Mouse (Mus musculus): ENCODE data around the gene Gorasp1. TPM values are rescaled to one million over a fixed set of nuclear protein-coding genes. Genes with fewer than 3 reads are reported as not detected.

Gorasp1 gene
- polyA plus RNA-seq (2012; ENCODE audit: insufficient read depth, insufficient read length, missing spikeins) = 8.9 and 9.0 TPM in 2 replicates

DNA sequence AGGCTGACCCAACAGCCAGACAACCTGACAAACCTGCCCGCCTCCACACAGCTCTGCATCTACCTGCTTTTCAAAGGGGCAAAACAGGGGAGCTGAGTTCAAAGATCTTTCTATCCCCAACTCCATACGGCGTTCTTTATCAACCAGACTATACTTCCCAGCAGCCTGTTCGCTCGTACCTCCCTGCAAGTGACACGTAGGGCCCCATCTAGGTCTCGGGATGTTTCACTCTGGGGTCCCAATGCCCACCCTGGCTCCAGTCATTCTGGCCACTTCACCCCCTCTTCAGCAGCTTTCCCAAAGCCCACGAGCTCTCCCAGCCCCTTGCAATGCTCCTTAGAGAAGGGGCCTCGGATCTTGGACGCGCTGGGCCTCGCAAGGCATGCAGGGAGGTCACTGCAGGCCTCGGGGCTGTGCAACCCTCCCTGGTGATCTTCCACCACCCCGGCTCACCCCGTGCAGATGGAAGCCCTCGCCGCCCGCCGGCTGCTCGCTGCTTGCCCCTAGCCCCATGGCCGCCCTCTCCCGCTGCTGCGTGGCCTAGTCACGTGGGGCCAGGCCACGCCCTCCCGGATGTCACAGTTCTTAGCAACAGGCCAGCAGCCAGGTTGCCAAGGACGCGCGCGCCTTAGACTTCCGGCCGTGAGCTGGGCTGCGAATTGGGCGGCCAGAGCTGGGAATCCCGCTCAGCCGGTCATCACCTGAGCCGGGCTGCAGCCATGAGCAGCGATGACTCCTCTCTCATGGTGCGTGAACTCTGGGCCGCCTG is at the start of gene Gorasp1, which contains the start of gene Ttc21a:
Gene Gorasp1, minus strand, starts transcription at position 561 of the 769 bp plus-strand sequence.
Gene Ttc21a, plus strand, starts transcription at position 602 of the 769 bp plus-strand sequence.
- H3K27ac ChIP-seq (ENCODE audit: insufficient read depth, low read depth, low read length) = peak within 1 kb of the TSS; percentile 54
- H3K4me3 ChIP-seq (ENCODE audit: insufficient read depth, low read length) = peak within 1 kb of the TSS; percentile 87
- TF ChIP-seq CTCF (IDR thresholded peaks at IDR 0.05; ENCODE audit: low read depth, low read length) (no peak), POLR2A (IDR thresholded peaks at IDR 0.05; ENCODE audit: borderline replicate concordance, low read depth, low read length) (peak; percentile 43; the same call in 1 of the 2 replicates)
- H3K4me1 ChIP-seq (ENCODE audit: control insufficient read depth, insufficient read depth, low read length) = peaks cover 22% of the 10 kb centered on the region

GRCm38 (mm10) chr9:119985881-119986574 is 48.7 kb upstream of the Gorasp1 start:
- Histone ChIP-seq H3K27ac (ENCODE audit: insufficient read depth, low read depth, low read length) (no peak overlapping the region), H3K4me3 (ENCODE audit: insufficient read depth, low read length) (no peak overlapping the region), H3K4me1 (ENCODE audit: control insufficient read depth, insufficient read depth, low read length) (peaks cover 6% of the 10 kb centered on the region; the same call in 1 of the 2 replicates)
- TF ChIP-seq CTCF (IDR thresholded peaks at IDR 0.05; ENCODE audit: low read depth, low read length) (no peak), POLR2A (IDR thresholded peaks at IDR 0.05; ENCODE audit: borderline replicate concordance, low read depth, low read length) (no peak)

DNA sequence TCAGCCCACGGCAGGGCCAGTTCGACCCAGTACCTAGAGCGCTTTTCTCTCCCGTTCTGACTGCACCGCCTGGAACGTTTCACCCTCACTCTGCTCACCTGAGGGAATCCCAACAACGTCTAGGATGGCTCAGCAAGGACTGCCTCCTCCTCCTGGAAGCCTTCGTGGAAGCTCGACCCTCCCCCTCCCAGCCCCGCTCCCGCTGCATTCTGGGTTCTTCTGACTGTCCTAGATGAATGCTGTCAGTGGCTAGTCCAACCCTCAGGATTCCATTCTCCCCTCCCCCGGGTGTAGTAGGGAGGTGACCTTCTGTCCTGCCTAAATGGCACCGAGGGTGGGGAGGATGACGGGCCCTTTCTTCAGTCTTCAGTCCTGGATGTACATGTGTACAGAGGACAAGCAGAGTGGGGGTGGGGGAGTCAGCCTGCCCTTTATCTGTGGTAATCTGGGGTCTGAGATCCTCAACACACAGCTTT is 47.2 kb upstream of the Gorasp1 start, which contains the start of gene Csrnp1:
Gene Csrnp1, minus strand, starts transcription at position 123 of the 476 bp plus-strand sequence.
- Histone ChIP-seq H3K4me1 (ENCODE audit: control insufficient read depth, insufficient read depth, low read length) (peaks cover 17% of the 10 kb centered on the region), H3K4me3 (ENCODE audit: insufficient read depth, low read length) (peak within 1 kb of the TSS; percentile 92), H3K27ac (ENCODE audit: insufficient read depth, low read depth, low read length) (0 out of 2 replicates have a peak within 1 kb of the TSS, but pooled peaks have one; percentile 11)
- TF ChIP-seq CTCF (IDR thresholded peaks at IDR 0.05; ENCODE audit: low read depth, low read length) (no peak), POLR2A (IDR thresholded peaks at IDR 0.05; ENCODE audit: borderline replicate concordance, low read depth, low read length) (no peak)

DNA sequence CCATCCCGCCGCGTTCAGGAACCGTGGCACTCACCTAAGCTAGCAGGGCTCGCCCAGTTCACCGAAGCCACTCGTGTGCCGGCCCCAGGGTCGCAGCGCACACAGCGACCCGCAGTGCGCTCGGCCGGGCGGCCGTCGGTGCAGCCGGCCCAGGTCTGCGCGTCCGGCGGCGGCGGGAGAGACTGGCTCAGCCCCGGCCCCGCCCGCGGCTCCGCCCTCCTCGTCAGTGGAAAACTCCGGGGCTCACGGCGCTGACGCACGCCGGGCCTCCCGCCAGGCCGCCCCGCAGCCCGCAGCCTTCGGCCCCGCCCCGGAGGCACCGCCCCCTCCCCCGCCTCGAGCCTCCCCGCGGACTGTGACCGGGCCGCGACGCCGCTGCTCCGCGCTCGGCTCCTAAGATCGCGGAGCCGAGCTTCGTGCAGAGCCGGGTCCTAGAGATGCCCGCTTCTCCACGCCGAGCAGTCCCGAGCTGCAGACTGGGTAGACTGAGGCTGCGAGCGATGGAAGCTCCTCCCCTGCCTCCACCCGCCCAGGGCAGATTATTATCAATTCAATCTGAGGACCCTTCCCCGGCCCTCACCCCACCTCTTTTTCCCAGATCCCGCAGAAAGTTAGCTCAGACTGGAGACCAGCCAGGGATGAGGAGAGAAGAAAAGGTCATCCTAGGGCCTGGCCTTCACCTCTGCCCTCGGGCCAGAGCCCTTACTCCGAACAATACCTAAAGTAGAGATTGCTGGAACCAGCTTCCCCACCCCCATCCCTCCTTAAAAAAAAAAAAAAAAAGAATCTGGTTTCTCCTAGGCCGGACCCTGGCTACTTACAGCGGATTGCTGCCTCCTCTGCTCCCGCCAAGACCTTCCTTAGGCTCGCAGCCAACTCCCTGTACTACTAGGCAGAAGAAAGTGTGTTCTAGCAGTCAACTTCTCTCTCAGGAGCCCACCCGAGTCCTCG is 46.5 kb upstream of the Gorasp1 start:
- TF ChIP-seq CTCF (IDR thresholded peaks at IDR 0.05; ENCODE audit: low read depth, low read length) (no peak), POLR2A (IDR thresholded peaks at IDR 0.05; ENCODE audit: borderline replicate concordance, low read depth, low read length) (peak; percentile 74; the same call in 1 of the 2 replicates)
- H3K27ac ChIP-seq (ENCODE audit: insufficient read depth, low read depth, low read length) = 0 out of 2 replicates have a peak overlapping the region, but pooled peaks have one; percentile 11
- H3K4me1 ChIP-seq (ENCODE audit: control insufficient read depth, insufficient read depth, low read length) = peaks cover 22% of the 10 kb centered on the region
- peak overlapping the region; percentile 92 for H3K4me3 ChIP-seq (ENCODE audit: insufficient read depth, low read length)

DNA sequence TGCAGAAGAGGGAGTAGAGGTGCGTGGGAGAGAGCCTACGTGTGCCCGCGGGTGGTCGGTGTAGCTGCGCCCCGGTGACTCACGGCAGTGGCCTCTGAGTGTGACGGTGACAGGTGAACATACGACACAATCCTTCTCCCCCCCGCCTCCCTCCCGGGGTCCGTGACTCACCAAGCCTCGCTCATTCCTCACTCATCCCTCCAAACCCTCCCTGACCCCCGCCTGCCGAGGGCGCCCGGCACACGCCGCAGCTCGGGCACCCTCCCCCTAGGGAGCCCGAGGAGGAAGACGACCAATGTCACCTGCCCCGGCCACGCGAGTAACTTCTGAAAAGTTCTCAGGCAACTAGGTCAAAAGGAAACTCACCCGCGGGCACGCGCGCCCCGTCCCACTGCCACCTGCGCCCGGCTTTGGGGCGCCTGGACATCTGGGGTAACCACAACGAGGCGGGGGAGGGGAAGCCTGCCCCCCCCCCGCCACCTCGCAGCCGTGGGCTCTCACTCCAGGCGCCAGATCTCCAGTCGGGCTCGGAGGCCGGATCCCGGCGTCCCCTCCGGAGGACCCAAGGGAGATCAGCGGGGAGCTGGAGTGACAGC is 45.7 kb upstream of the Gorasp1 start:
- Histone ChIP-seq H3K4me3 (ENCODE audit: insufficient read depth, low read length) (peak overlapping the region; percentile 92), H3K4me1 (ENCODE audit: control insufficient read depth, insufficient read depth, low read length) (peaks cover 30% of the 10 kb centered on the region), H3K27ac (ENCODE audit: insufficient read depth, low read depth, low read length) (0 out of 2 replicates have a peak overlapping the region, but pooled peaks have one; percentile 11)
- TF ChIP-seq POLR2A (IDR thresholded peaks at IDR 0.05; ENCODE audit: borderline replicate concordance, low read depth, low read length) (no peak), CTCF (IDR thresholded peaks at IDR 0.05; ENCODE audit: low read depth, low read length) (no peak)

DNA sequence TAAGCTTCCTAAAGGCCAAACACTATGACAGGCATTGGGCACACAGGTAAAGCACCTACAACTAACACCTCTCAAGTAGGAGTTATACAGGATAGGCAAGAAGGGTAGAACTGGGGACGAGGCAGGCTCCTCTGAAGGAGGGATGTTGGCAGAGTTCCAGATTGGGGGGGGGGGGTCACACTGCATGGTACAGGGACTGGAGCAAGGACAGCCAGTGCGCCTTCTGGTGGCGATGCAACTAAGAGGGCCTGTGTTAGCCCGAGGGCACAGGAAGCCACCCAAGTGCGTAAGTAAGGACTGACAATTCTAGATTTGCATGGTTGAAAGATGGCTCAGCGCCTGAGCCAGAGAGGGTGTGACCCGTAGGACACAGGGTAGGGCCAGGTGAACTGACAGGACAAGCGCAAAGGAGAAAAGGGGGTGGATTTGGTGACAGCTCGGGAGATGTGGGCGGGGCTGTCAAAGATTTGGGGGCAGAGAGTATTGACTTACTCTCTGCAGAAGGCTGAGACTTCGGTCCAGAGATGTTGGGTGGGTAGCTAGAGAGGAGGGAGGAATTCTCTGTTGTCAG is 45.0 kb upstream of the Gorasp1 start:
- H3K4me3 ChIP-seq (ENCODE audit: insufficient read depth, low read length) = peak overlapping the region; percentile 92

DNA sequence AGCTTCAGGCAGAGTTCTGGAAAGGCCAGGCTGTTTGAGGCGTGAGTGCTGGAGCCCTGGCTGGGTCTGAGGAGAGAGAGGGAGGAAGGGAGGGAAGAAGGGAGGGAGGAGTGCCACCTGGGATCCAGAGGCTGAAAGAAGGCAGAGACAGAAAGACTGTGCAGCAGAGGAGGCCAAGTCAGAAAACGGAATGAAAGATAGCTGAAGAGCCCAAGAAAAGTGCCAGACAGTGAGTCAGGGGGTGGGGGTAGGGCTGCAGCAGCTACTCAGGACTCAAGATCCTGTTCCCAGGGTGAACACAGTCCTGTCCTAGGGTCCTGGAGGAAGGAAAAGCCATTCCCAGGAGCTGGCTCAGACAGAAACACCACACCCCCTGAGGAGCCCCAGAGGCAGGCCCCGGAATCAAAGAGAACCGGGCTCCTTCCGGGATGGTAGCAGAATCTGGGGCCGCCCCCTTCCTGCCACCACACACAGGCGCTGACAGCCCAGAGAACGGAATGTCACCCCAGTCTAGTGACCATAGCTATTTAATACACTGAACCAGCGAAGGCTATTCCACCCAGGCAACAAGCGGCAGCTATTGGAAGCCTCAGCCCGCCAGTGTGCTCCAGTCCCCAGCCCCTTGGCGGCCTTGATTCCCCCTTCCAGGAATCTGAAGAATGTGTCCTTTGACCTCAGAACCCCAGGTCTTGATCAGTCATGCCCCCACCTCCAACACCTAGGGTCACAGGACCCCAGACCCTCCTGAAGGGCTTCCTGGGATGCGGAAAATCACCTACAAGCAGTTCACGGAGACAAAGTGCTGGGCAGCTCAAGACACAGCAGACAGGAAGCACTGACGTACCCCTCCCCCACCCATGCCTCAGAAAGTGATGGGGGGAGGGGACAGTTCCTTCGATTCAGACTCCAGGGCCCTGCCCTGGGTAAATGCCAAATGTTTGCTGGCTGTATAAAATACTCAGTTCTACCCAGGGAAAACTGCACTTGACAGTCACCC is 44.1 kb upstream of the Gorasp1 start:
- TF ChIP-seq CTCF (IDR thresholded peaks at IDR 0.05; ENCODE audit: low read depth, low read length) (no peak), POLR2A (IDR thresholded peaks at IDR 0.05; ENCODE audit: borderline replicate concordance, low read depth, low read length) (no peak)
- H3K4me3 ChIP-seq (ENCODE audit: insufficient read depth, low read length) = peak overlapping the region; percentile 92
- H3K27ac ChIP-seq (ENCODE audit: insufficient read depth, low read depth, low read length) = peak overlapping the region; percentile 95
- H3K4me1 ChIP-seq (ENCODE audit: control insufficient read depth, insufficient read depth, low read length) = peaks cover 46% of the 10 kb centered on the region

More for the DNA sequence above, 45.0 kb upstream of the Gorasp1 start:
- H3K27ac ChIP-seq (ENCODE audit: insufficient read depth, low read depth, low read length) = peak overlapping the region; percentile 95
- peaks cover 37% of the 10 kb centered on the region for H3K4me1 ChIP-seq (ENCODE audit: control insufficient read depth, insufficient read depth, low read length)
- TF ChIP-seq POLR2A (IDR thresholded peaks at IDR 0.05; ENCODE audit: borderline replicate concordance, low read depth, low read length) = no peak
- TF ChIP-seq CTCF (IDR thresholded peaks at IDR 0.05; ENCODE audit: low read depth, low read length) = peak; percentile 49; the same call in 1 of the 2 replicates

Measured in bone marrow macrophage, adult 2 months (primary cell).